Mouse (Mus musculus): ENCODE measurements at regions not wholly inside any gene's neighbourhood (a gene's known extent, or its start where the extent isn't known, plus 50 kb on each side); places are given as distances from the start of the nearest gene placed in this dataset.

GRCm38 (mm10) chr16:24223901-24224300 is 169.4 kb upstream of the Lpp start:
- no peak overlapping the region for H3K9ac ChIP-seq (ENCODE audit: low read depth, low read length)
- H3K4me1 ChIP-seq (ENCODE audit: control insufficient read depth, insufficient read depth, low read length): no peaks in the 10 kb centered on the region
- no peak for ATAC-seq (replicated peaks; ENCODE audit: insufficient number of reproducible peaks, low FRiP score, low TSS enrichment)
- no peak overlapping the region for H3K27ac ChIP-seq (ENCODE audit: low read depth, low read length)
- no peak overlapping the region for H3K4me2 ChIP-seq
- H3K4me3 ChIP-seq (ENCODE audit: low read depth, low read length): no peak overlapping the region
- H3K27me3 ChIP-seq (ENCODE audit: control insufficient read depth, insufficient read depth, low read length): no peaks in the 10 kb centered on the region
- H3K9me3 ChIP-seq (replicated peaks; ENCODE audit: control insufficient read depth, low read length): no peaks in the 10 kb centered on the region
- H3K36me3 ChIP-seq (ENCODE audit: control insufficient read depth, insufficient read depth, low read length): no peaks in the 10 kb centered on the region

- Histone ChIP-seq H3K4me3 (ENCODE audit: low read depth, low read length) (no peak overlapping the region), H3K27me3 (ENCODE audit: control insufficient read depth, insufficient read depth, low read length) (no peaks in the 10 kb centered on the region), H3K4me2 (no peak overlapping the region), H3K27ac (ENCODE audit: low read depth, low read length) (no peak overlapping the region), H3K9ac (ENCODE audit: low read depth, low read length) (no peak overlapping the region), H3K36me3 (ENCODE audit: control insufficient read depth, insufficient read depth, low read length) (no peaks in the 10 kb centered on the region), H3K4me1 (ENCODE audit: control insufficient read depth, insufficient read depth, low read length) (no peaks in the 10 kb centered on the region), H3K9me3 (replicated peaks; ENCODE audit: control insufficient read depth, low read length) (no peaks in the 10 kb centered on the region)
- ATAC-seq (replicated peaks; ENCODE audit: insufficient number of reproducible peaks, low FRiP score, low TSS enrichment): no peak
- 77% methylated on average over 2 of the region's 2 CpGs for WGBS (ENCODE audit: insufficient replicate concordance)
Observed at GRCm38 (mm10) chr16:24223527-24223880, 169.8 kb upstream of the Lpp start.

- no peaks in the 10 kb centered on the region for H3K36me3 ChIP-seq (ENCODE audit: control insufficient read depth, insufficient read depth, low read length)
- no peak overlapping the region for H3K4me3 ChIP-seq (ENCODE audit: low read depth, low read length)
- no peaks in the 10 kb centered on the region for H3K4me1 ChIP-seq (ENCODE audit: control insufficient read depth, insufficient read depth, low read length)
- no peak overlapping the region for H3K27ac ChIP-seq (ENCODE audit: low read depth, low read length)
- no peak for ATAC-seq (replicated peaks; ENCODE audit: insufficient number of reproducible peaks, low FRiP score, low TSS enrichment)
- H3K9me3 ChIP-seq (replicated peaks; ENCODE audit: control insufficient read depth, low read length): no peaks in the 10 kb centered on the region
- 63% methylated on average over 5 of the region's 5 CpGs for WGBS (ENCODE audit: insufficient replicate concordance)
- no peak overlapping the region for H3K9ac ChIP-seq (ENCODE audit: low read depth, low read length)
- H3K4me2 ChIP-seq: no peak overlapping the region
- no peaks in the 10 kb centered on the region for H3K27me3 ChIP-seq (ENCODE audit: control insufficient read depth, insufficient read depth, low read length)
Observed at GRCm38 (mm10) chr16:24222759-24223526, 170.4 kb upstream of the Lpp start.

GRCm38 (mm10) chr16:24221992-24222391 is 171.3 kb upstream of the Lpp start:
- Histone ChIP-seq H3K36me3 (ENCODE audit: control insufficient read depth, insufficient read depth, low read length) (no peaks in the 10 kb centered on the region), H3K4me2 (no peak overlapping the region), H3K4me3 (ENCODE audit: low read depth, low read length) (no peak overlapping the region), H3K9me3 (replicated peaks; ENCODE audit: control insufficient read depth, low read length) (no peaks in the 10 kb centered on the region), H3K4me1 (ENCODE audit: control insufficient read depth, insufficient read depth, low read length) (no peaks in the 10 kb centered on the region), H3K9ac (ENCODE audit: low read depth, low read length) (no peak overlapping the region), H3K27me3 (ENCODE audit: control insufficient read depth, insufficient read depth, low read length) (no peaks in the 10 kb centered on the region), H3K27ac (ENCODE audit: low read depth, low read length) (no peak overlapping the region)
- 76% methylated on average over 3 of the region's 3 CpGs for WGBS (ENCODE audit: insufficient replicate concordance)
- no peak for ATAC-seq (replicated peaks; ENCODE audit: insufficient number of reproducible peaks, low FRiP score, low TSS enrichment)

GRCm38 (mm10) chr16:24220613-24221012 is 172.7 kb upstream of the Lpp start:
- ATAC-seq (replicated peaks; ENCODE audit: insufficient number of reproducible peaks, low FRiP score, low TSS enrichment): no peak
- no peaks in the 10 kb centered on the region for H3K4me1 ChIP-seq (ENCODE audit: control insufficient read depth, insufficient read depth, low read length)
- no peak overlapping the region for H3K27ac ChIP-seq (ENCODE audit: low read depth, low read length)
- no peak overlapping the region for H3K9ac ChIP-seq (ENCODE audit: low read depth, low read length)
- no peaks in the 10 kb centered on the region for H3K36me3 ChIP-seq (ENCODE audit: control insufficient read depth, insufficient read depth, low read length)
- no peak overlapping the region for H3K4me3 ChIP-seq (ENCODE audit: low read depth, low read length)
- no peak overlapping the region for H3K4me2 ChIP-seq
- WGBS (ENCODE audit: insufficient replicate concordance): 80% methylated on average over 3 of the region's 3 CpGs
- no peaks in the 10 kb centered on the region for H3K27me3 ChIP-seq (ENCODE audit: control insufficient read depth, insufficient read depth, low read length)
- H3K9me3 ChIP-seq (replicated peaks; ENCODE audit: control insufficient read depth, low read length): no peaks in the 10 kb centered on the region

GRCm38 (mm10) chr16:24219691-24220090 is 173.6 kb upstream of the Lpp start:
- Histone ChIP-seq H3K27ac (ENCODE audit: low read depth, low read length) (no peak overlapping the region), H3K9ac (ENCODE audit: low read depth, low read length) (no peak overlapping the region), H3K4me3 (ENCODE audit: low read depth, low read length) (no peak overlapping the region), H3K27me3 (ENCODE audit: control insufficient read depth, insufficient read depth, low read length) (no peaks in the 10 kb centered on the region), H3K36me3 (ENCODE audit: control insufficient read depth, insufficient read depth, low read length) (no peaks in the 10 kb centered on the region), H3K4me1 (ENCODE audit: control insufficient read depth, insufficient read depth, low read length) (no peaks in the 10 kb centered on the region), H3K4me2 (no peak overlapping the region), H3K9me3 (replicated peaks; ENCODE audit: control insufficient read depth, low read length) (no peaks in the 10 kb centered on the region)
- WGBS (ENCODE audit: insufficient replicate concordance): 77% methylated on average over 9 of the region's 9 CpGs
- ATAC-seq (replicated peaks; ENCODE audit: insufficient number of reproducible peaks, low FRiP score, low TSS enrichment): no peak

- H3K4me2 ChIP-seq: no peak overlapping the region
- ATAC-seq (replicated peaks; ENCODE audit: insufficient number of reproducible peaks, low FRiP score, low TSS enrichment): no peak
- H3K27ac ChIP-seq (ENCODE audit: low read depth, low read length): no peak overlapping the region
- H3K9ac ChIP-seq (ENCODE audit: low read depth, low read length): no peak overlapping the region
- no peaks in the 10 kb centered on the region for H3K36me3 ChIP-seq (ENCODE audit: control insufficient read depth, insufficient read depth, low read length)
- WGBS (ENCODE audit: insufficient replicate concordance): 73% methylated on average over 4 of the region's 4 CpGs
- H3K4me3 ChIP-seq (ENCODE audit: low read depth, low read length): no peak overlapping the region
- H3K9me3 ChIP-seq (replicated peaks; ENCODE audit: control insufficient read depth, low read length): no peaks in the 10 kb centered on the region
- H3K4me1 ChIP-seq (ENCODE audit: control insufficient read depth, insufficient read depth, low read length): no peaks in the 10 kb centered on the region
- H3K27me3 ChIP-seq (ENCODE audit: control insufficient read depth, insufficient read depth, low read length): no peaks in the 10 kb centered on the region
Observed at GRCm38 (mm10) chr16:24218850-24219185, 174.5 kb upstream of the Lpp start.

GRCm38 (mm10) chr16:24218162-24218849 is 175.0 kb upstream of the Lpp start:
- Histone ChIP-seq H3K9ac (ENCODE audit: low read depth, low read length) (no peak overlapping the region), H3K27me3 (ENCODE audit: control insufficient read depth, insufficient read depth, low read length) (no peaks in the 10 kb centered on the region), H3K4me2 (no peak overlapping the region), H3K4me3 (ENCODE audit: low read depth, low read length) (no peak overlapping the region), H3K36me3 (ENCODE audit: control insufficient read depth, insufficient read depth, low read length) (no peaks in the 10 kb centered on the region), H3K4me1 (ENCODE audit: control insufficient read depth, insufficient read depth, low read length) (no peaks in the 10 kb centered on the region), H3K27ac (ENCODE audit: low read depth, low read length) (no peak overlapping the region), H3K9me3 (replicated peaks; ENCODE audit: control insufficient read depth, low read length) (no peaks in the 10 kb centered on the region)
- WGBS (ENCODE audit: insufficient replicate concordance): 68% methylated on average over 14 of the region's 14 CpGs
- ATAC-seq (replicated peaks; ENCODE audit: insufficient number of reproducible peaks, low FRiP score, low TSS enrichment): no peak

- Histone ChIP-seq H3K9me3 (replicated peaks; ENCODE audit: control insufficient read depth, low read length) (no peaks in the 10 kb centered on the region), H3K4me1 (ENCODE audit: control insufficient read depth, insufficient read depth, low read length) (no peaks in the 10 kb centered on the region), H3K4me2 (no peak overlapping the region), H3K27me3 (ENCODE audit: control insufficient read depth, insufficient read depth, low read length) (no peaks in the 10 kb centered on the region), H3K4me3 (ENCODE audit: low read depth, low read length) (no peak overlapping the region), H3K36me3 (ENCODE audit: control insufficient read depth, insufficient read depth, low read length) (no peaks in the 10 kb centered on the region), H3K9ac (ENCODE audit: low read depth, low read length) (no peak overlapping the region), H3K27ac (ENCODE audit: low read depth, low read length) (no peak overlapping the region)
- 85% methylated on average over 5 of the region's 5 CpGs for WGBS (ENCODE audit: insufficient replicate concordance)
- ATAC-seq (replicated peaks; ENCODE audit: insufficient number of reproducible peaks, low FRiP score, low TSS enrichment): no peak
Observed at GRCm38 (mm10) chr16:24216828-24217227, 176.5 kb upstream of the Lpp start.

Measured in heart, embryonic 11.5 days (tissue).